Mouse (Mus musculus) right cerebral cortex, postnatal 4 days (tissue): ENCODE measurements around the gene Acvr1b.
A peak's percentile ranks its signal among the peaks of the same experiment; 100 is the strongest.

Experiments used
- DNase-seq: peaks from one replicate; pipeline ENCODE4 v3.0.0-alpha.2; 2022

Acvr1b gene

GRCm38 (mm10) chr15:101232607-101233006 is 58.7 kb downstream of the Acvr1b start:
- no peak for DNase-seq

GRCm38 (mm10) chr15:101233183-101233582 is 59.3 kb downstream of the Acvr1b start:
- no peak for DNase-seq

GRCm38 (mm10) chr15:101233641-101234275 is 59.9 kb downstream of the Acvr1b start:
- no peak for DNase-seq

DNA sequence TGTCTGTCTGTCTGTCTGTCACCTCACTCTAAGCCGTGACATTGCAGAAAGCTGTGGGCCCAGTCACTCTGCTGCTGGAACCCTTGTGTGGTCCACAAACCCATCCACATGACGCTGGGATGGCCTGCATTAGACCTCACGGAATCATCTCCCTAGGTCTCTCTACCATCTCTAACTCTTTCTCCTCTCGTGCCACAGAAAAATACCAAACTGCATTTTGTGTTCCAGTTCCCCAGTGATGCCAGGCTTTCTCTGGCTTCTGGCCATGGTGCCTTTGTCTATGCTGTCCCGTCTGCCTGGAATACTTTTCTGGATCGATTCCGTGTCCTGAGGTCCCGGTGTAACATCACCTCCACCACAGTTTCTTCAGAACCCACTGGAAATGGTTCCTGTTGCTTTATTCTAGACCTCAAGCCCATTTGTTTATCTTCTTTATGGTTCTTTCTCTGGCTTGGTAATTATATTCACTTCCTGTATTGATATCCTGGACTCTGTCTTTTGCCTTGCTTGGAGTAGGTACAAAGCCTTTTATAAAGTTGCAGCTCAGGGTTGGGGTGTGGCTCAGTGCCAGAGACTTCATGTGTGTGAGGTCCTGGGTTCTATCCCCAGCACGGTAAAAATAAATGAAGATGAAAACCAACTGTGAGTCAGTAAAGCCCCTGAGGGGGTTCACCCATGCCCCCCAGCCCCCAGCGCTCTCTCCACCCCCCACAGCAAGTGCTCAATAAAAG is 60.9 kb downstream of the Acvr1b start:
- no peak for DNase-seq

- DNase-seq: no peak
These were observed 61.5 kb downstream of the Acvr1b start for GRCm38 (mm10) chr15:101235342-101235698.

DNA sequence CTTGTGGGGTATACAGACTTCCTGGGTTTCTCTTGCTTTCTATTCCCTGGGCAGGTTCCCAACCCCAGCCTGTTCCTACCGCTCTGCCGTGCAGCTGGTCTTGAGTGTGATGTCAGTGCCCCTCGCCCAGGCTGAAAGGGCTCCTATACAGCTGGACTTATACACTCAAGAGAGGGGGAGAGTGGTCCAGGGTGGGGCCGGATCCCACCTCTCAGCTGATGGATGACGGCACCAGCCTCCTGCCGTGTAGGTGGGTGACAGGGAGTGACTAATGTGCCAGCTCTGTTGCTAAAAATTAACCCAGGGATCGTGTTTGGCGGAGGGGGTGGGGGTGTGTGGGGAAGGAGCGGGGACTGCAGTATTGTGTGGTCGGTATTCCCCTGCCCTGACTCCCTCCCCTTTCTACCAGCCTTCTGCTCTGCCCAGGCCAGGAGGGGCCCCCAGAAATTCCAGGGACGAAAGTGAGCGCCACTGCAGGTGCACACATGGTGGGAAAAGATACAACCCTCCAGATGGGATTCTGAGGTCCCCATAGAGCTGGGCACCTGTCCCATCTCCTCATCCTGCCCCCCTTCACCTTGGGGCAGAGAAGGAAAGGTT is 62.0 kb downstream of the Acvr1b start:
- DNase-seq: no peak

- peak; percentile 67 for DNase-seq
These were observed 63.0 kb downstream of the Acvr1b start for GRCm38 (mm10) chr15:101236878-101237277.

GRCm38 (mm10) chr15:101238885-101239511 is 65.1 kb downstream of the Acvr1b start:
- peak; percentile 56 for DNase-seq

GRCm38 (mm10) chr15:101239821-101240220 is 66.0 kb downstream of the Acvr1b start:
- no peak for DNase-seq

DNA sequence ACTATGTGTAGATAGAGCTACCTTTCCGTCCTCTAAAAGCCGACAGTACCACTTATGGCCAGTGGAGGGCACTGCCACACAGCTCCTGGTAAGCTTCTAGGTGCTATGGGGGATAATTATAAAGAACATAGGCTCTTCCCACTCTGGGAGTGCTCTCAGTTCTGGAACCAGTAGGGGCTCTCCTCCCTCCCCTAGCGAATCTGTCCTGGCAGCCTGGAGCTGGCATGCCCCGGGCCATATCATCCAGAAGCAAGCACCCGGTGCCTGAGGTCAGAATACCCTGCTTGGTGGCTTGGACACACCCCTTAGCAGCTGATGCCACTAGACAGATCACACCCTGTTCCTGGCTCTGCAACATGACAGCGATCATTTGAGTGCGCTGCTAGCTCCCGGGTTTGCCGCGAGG is 66.9 kb downstream of the Acvr1b start:
- DNase-seq: peak; percentile 84

DNA sequence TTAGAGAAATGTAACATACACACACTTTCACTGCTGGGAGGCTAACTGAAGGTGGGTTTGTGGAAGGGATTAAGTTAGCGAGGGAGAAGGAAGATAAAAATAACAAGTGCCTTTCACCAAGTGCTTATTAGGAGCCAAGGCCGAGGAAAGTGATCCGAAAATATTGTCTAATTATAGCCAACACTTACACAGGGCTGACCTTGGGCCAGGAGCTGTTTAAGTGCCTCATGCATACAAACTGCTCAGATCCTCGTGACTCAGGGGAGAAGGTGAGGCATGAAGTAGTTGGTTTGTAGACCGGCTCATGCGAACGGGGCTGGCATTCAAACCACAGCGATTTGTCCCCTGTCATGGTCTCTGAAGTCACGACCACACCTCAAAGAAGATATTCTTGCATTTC is 67.4 kb downstream of the Acvr1b start:
- no peak for DNase-seq

GRCm38 (mm10) chr15:101241853-101242252 is 68.0 kb downstream of the Acvr1b start:
- no peak for DNase-seq

DNA sequence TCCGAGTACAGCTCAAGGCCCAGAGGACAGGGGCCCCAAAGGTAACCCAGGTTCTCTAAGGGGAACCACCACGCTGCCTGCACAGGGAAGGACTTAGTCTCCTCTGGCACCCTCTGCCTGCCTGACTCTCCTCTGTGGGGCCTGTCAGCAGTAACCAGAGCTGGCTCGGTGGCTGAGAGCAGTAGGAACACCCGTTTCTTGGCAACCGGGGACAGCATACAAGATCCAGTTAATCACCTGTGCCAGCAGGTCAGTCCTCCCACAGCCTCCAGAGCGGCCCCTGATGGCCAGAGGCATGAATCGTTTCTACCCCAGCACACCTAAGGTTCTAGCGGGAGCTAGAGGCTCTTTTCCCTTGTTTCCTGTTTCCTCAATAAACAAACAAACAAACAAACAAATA is 68.8 kb downstream of the Acvr1b start:
- no peak for DNase-seq

GRCm38 (mm10) chr15:101244012-101244411 is 70.1 kb downstream of the Acvr1b start:
- no peak for DNase-seq

DNA sequence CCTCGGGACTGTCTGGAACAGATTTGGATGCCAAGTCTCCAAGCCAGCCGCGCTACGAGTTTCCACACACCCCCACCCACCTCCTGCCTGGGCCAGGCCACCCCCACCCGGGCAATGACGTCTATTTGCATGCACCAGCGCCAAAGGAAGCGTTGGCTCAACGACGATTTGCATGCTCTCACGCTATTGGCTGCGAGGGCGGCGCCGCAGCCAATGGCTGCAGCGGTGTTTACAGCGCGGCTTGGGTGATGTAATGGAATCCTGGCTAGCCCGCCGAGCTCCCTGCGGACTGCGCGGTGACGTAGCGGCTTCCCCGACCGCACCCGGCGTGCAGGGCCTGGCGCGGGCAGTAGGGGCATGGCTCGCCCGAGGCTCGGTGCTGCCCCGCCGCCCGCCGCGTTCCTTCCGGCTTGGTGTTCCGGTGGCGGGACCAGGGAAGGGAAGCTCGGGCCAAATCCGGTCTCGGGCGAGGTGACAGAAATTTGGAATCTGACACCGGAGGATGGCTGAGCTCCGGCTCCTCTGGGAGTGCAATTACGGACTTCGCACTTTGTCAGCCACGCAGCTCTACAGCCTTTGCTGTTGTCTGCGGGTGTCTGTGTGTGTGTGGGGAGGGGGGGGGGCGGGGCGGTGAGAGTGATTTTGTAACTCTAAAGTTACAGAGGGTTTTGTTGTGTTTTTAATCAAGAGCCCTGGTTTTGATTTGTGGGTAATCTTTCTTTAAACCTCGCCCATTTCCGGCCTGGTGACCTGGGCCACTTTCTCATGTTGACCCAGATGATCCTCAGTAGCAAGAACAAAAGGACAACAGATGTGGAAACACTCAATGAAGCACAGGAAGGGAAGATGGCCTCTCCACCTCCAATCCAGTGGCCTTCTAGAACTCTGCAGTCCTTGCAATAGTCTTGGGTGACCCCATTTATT is 72.6 kb downstream of the Acvr1b start:
- peak; percentile 89 for DNase-seq

- DNase-seq: no peak
These were observed 73.3 kb downstream of the Acvr1b start for GRCm38 (mm10) chr15:101247155-101247498.

DNA sequence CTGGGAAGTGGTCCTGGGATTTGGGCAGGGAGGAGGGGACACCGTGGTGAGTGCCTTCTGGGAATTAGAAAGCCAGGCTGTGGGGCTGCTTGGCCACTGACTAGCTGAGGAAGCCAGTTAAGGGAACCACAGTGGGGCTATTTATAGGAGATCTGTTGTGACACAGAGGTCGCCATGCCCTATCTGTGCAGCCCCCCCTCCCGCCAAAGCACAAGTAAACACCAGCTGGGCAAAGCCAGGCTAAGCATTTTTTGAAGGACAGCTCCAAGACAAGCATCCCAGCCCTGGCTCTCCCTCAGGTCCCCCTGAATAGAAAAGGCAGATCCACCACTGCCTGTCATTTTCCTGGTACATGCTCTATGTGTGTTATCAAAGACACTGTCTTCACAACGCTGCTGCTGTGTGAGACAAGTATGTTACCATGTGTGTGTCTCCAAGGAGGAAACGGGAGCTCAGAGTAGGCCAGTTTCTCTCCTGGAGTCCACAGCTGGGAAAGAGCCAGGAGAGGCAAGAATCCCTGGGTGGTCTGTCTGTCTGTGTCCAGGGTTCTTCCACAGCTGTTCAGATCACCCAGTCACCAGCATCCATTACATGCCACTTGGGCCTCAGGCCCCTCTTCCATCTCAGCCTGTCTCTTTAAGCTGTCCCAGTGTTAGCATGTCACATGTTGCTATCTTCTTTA is 74.3 kb downstream of the Acvr1b start:
- no peak for DNase-seq

DNA sequence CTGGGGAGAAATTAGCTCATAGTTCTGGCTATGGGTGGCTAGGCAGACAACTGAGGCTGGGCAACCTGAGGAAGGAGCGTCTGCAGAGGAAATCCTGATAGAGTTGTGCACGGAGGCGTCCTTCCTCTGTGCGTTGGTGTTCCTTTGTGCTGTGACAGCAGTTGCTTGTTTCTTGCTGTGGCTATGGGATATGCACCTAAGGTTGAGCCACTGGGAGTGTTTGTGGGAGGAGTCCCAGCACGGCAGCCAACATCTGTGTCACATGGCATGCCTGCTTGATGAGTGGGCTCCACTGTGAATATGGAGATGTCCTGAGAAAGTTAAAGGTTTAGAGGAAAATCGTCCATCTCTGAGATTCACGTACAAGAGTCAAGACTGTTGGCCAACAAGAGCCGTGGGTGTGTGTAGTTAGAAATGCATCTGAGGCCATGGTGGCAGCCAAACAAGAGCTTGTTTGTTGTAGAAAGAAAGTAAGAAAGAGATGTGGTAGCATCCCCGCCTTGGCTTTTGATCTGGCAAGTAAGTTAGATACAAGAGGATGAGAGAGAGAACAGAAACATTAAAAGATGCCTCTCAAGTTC is 76.4 kb downstream of the Acvr1b start:
- DNase-seq: no peak

GRCm38 (mm10) chr15:101251930-101252329 is 78.1 kb downstream of the Acvr1b start:
- no peak for DNase-seq

DNA sequence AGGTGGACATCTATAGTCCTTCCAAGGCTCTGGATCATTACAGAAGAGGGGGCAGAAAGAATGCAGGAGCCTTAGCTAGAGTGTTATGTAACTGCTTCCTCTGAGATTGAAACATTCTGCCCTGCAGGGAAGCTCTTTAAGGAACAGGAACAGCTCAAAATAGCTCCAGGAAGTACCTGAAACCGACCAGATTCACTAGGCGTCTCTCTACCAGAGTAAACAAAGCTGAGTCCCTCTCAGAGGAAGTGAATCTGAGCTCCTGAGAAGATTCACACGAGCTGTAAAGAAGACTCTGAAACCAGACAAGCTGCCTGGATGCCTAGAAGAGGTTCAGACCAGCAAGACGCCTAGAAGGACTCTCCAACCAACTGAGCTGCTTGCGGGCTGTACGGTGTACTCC is 78.7 kb downstream of the Acvr1b start:
- DNase-seq: no peak

GRCm38 (mm10) chr15:101253563-101253885 is 79.7 kb downstream of the Acvr1b start:
- no peak for DNase-seq
